Mouse (Mus musculus) heart, embryonic 15.5 days (tissue): ENCODE data around the gene Sidt2. TPM values are rescaled to one million over a fixed set of nuclear protein-coding genes. Genes with fewer than 3 reads are reported as not detected.
A peak's percentile ranks its signal among the peaks of the same experiment; 100 is the strongest.

Experiments used
- ATAC-seq: fragments of 200-750 bp; cut with Nextera tagmentation; replicated peaks from 2 replicates; pipeline ENCODE4 v1.8.0; 2017; ENCODE audit warnings: low read depth, moderate TSS enrichment; ENCODE audit not compliant: insufficient number of reproducible peaks, insufficient read depth, low FRiP score
- H3K27ac ChIP-seq: fragments of 300-500 bp; sonication (generic); 2 replicates; pipeline ENCODE4 v1.5.1; 2015; ENCODE audit warnings: mild to moderate bottlenecking, inconsistent platforms
- H3K27me3 ChIP-seq: fragments of 300-500 bp; sonication (generic); 2 replicates; pipeline ENCODE4 v1.6.1; 2015; ENCODE audit warnings: inconsistent platforms
- H3K36me3 ChIP-seq: fragments of 300-500 bp; sonication (generic); 2 replicates; pipeline ENCODE4 v1.6.1; 2015; ENCODE audit warnings: mild to moderate bottlenecking, inconsistent platforms
- H3K4me1 ChIP-seq: fragments of 300-500 bp; sonication (generic); replicated peaks from 2 replicates; pipeline ENCODE4 v1.6.1; 2015; ENCODE audit warnings: inconsistent platforms
- H3K4me2 ChIP-seq: fragments of 300-500 bp; sonication (generic); 2 replicates; pipeline ENCODE4 v1.6.1; 2015; ENCODE audit warnings: inconsistent platforms, mild to moderate bottlenecking, moderate library complexity
- H3K4me3 ChIP-seq: fragments of 300-500 bp; sonication (generic); 2 replicates; pipeline ENCODE4 v1.5.1; 2015; ENCODE audit warnings: mild to moderate bottlenecking, inconsistent platforms
- H3K9ac ChIP-seq: fragments of 300-500 bp; sonication (generic); 2 replicates; pipeline ENCODE4 v1.6.1; 2015; ENCODE audit warnings: mild to moderate bottlenecking, inconsistent platforms
- H3K9me3 ChIP-seq: fragments of 300-500 bp; sonication (generic); replicated peaks from 2 replicates; pipeline ENCODE4 v1.6.1; 2016; ENCODE audit warnings: inconsistent platforms
- WGBS: fragments of 180-500 bp; shearing (Covaris S2); methylation state at CpG from one replicate; pipeline ENCODE4 v1.1.7; 2015; ENCODE audit warnings: mixed read lengths; 5-methylcytosine and 5-hydroxymethylcytosine counted together
- microRNA-seq: library from miRNA; unstranded; fragments of <30 nt; microRNA quantifications from one replicate; pipeline ENCODE4, GENCODE M21; 2016
- polyA plus RNA-seq: library from polyadenylated mRNA; unstranded; fragments of >200 nt; fragmentation: Nextera tagmentation; extraction: Ambion mirVana; gene quantifications from 2 replicates; pipeline ENCODE4 v1.2.1, GENCODE M21; 2015

Gene Sidt2
- polyA plus RNA-seq, 1 experiment from 2014 or later: 31.4 TPM

GRCm38 (mm10) chr9:45906355-45907077 lies 48.5 kb downstream of the Sidt2 start, which contains the start of the genes Pcsk7 and Rnf214:
Gene Pcsk7 (plus strand): TSS chr9:45906497.
Gene Rnf214 (minus strand): TSS chr9:45906911.
- Histone ChIP-seq H3K27me3 (no peaks in the 10 kb centered on the region), H3K27ac (peak within 1 kb of the TSS; percentile 97), H3K9ac (peak within 1 kb of the TSS; percentile 86), H3K4me3 (peak within 1 kb of the TSS; percentile 78), H3K4me2 (peak within 1 kb of the TSS; percentile 71), H3K4me1 (peaks cover 21% of the 10 kb centered on the region), H3K36me3 (peaks cover 42% of the 10 kb centered on the region), H3K9me3 (no peaks in the 10 kb centered on the region)
- peak; percentile 92 for ATAC-seq
- WGBS: under 1% methylated on average over 71 of the region's 80 CpGs

GRCm38 (mm10) chr9:45905811-45906237 lies 49.2 kb downstream of the Sidt2 start:
- Histone ChIP-seq H3K4me3 (peak overlapping the region; percentile 78), H3K4me2 (peak overlapping the region; percentile 71), H3K9me3 (no peaks in the 10 kb centered on the region), H3K9ac (peak overlapping the region; percentile 86), H3K4me1 (peaks cover 21% of the 10 kb centered on the region), H3K27ac (peak overlapping the region; percentile 97), H3K27me3 (no peaks in the 10 kb centered on the region), H3K36me3 (peaks cover 40% of the 10 kb centered on the region)
- ATAC-seq: peak; percentile 33
- under 1% methylated on average over 23 of the region's 27 CpGs for WGBS

- 45% methylated on average over 4 of the region's 4 CpGs for WGBS
- no peaks in the 10 kb centered on the region for H3K27me3 ChIP-seq
- peak overlapping the region; percentile 71 for H3K4me2 ChIP-seq
- H3K27ac ChIP-seq: no peak overlapping the region
- H3K36me3 ChIP-seq: peaks cover 33% of the 10 kb centered on the region
- peaks cover 21% of the 10 kb centered on the region for H3K4me1 ChIP-seq
- no peak for ATAC-seq
- no peaks in the 10 kb centered on the region for H3K9me3 ChIP-seq
- H3K9ac ChIP-seq: peak overlapping the region; percentile 86
- H3K4me3 ChIP-seq: peak overlapping the region; percentile 78
These were observed 49.9 kb downstream of the Sidt2 start for GRCm38 (mm10) chr9:45905196-45905595.

DNA sequence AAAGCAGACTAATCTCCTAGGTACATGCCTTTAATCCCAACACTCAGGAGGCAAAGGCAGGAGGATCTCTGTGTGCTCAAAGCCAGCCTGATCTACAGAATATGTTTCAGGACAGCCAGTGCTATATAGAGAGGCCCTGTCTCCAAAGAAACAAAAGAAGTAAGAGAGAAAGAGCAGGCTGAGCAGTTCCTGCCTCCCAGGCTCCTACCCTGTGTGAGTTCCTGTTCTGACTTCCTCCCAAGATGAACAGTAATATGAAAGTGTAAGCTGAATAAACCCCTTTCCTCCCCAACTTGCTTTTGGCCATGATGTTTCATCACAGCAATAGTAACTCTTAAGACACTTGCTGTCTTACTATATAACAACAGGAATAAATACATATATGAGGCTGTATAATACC lies 61.4 kb downstream of the Sidt2 start:
- H3K36me3 ChIP-seq: peaks cover 85% of the 10 kb centered on the region

More for the DNA sequence above, 61.4 kb downstream of the Sidt2 start:
- no peaks in the 10 kb centered on the region for H3K9me3 ChIP-seq
- no peak for ATAC-seq
- no peaks in the 10 kb centered on the region for H3K27me3 ChIP-seq
- H3K4me1 ChIP-seq: no peaks in the 10 kb centered on the region
- H3K4me2 ChIP-seq: no peak overlapping the region
- no peak overlapping the region for H3K9ac ChIP-seq
- H3K27ac ChIP-seq: no peak overlapping the region
- no peak overlapping the region for H3K4me3 ChIP-seq

Small RNAs within 50 kb of the gene (microRNA-seq; reads per million reads assigned to microRNA genes)
- gene Mir7087: not detected

Other genes with a start within 250 kb of the Sidt2 start
- 12.4 and 16.5 TPM in 2 replicates for gene Cep164, start 126.6 kb downstream of the Sidt2 start, polyA plus RNA-seq
- 18.2 and 24.5 TPM in 2 replicates for gene Bace1, start 116.7 kb downstream of the Sidt2 start, polyA plus RNA-seq
- gene Pcsk7, start 48.8 kb downstream of the Sidt2 start, polyA plus RNA-seq: 17.0 and 19.6 TPM in 2 replicates
- 40.3 and 43.3 TPM in 2 replicates for gene Rnf214, start 48.3 kb downstream of the Sidt2 start, polyA plus RNA-seq
- gene Tagln, start 19.2 kb downstream of the Sidt2 start, polyA plus RNA-seq: 90.8 and 117 TPM in 2 replicates
- 105 and 124 TPM in 2 replicates for gene Pafah1b2, start 57.4 kb upstream of the Sidt2 start, polyA plus RNA-seq
- 11.7 and 14.4 TPM in 2 replicates for gene Sik3, start 57.6 kb upstream of the Sidt2 start, polyA plus RNA-seq